Mouse (Mus musculus) embryonic facial prominence, embryonic 11.5 days (tissue): ENCODE data around the gene Otogl. TPM values are rescaled to one million over a fixed set of nuclear protein-coding genes. Genes with fewer than 3 reads are reported as not detected.

ENCODE experiments used
- ATAC-seq: fragments of 200-750 bp; cut with Nextera tagmentation; replicated peaks from 2 replicates; pipeline ENCODE4 v1.8.0; 2017; ENCODE audit warnings: low read depth; ENCODE audit not compliant: insufficient number of reproducible peaks, low FRiP score, low TSS enrichment
- DNase-seq: peaks from one replicate; pipeline ENCODE4 v3.0.0-alpha.2; 2015; ENCODE audit warnings: low spot score
- H3K27ac ChIP-seq: fragments of 300-500 bp; sonication (generic); replicated peaks from 2 replicates; pipeline ENCODE4 v1.5.1; 2014; ENCODE audit warnings: mild to moderate bottlenecking, low read depth, low read length, control low read depth
- H3K27me3 ChIP-seq: fragments of 300-500 bp; sonication (generic); 2 replicates; pipeline ENCODE4 v1.6.1; 2014; ENCODE audit warnings: mild to moderate bottlenecking, low read length, moderate library complexity, mixed read lengths; ENCODE audit not compliant: control insufficient read depth, insufficient read depth
- H3K36me3 ChIP-seq: fragments of 300-500 bp; sonication (generic); replicated peaks from 2 replicates; pipeline ENCODE4 v1.6.1; 2014; ENCODE audit warnings: low read depth, mild to moderate bottlenecking, low read length, moderate library complexity, mixed read lengths; ENCODE audit not compliant: control insufficient read depth, insufficient read depth
- H3K4me1 ChIP-seq: fragments of 300-500 bp; sonication (generic); 2 replicates; pipeline ENCODE4 v1.6.1; 2014; ENCODE audit warnings: low read length, mixed read lengths; ENCODE audit not compliant: control insufficient read depth, insufficient read depth
- H3K4me2 ChIP-seq: fragments of 300-500 bp; sonication (generic); 2 replicates; pipeline ENCODE4 v1.6.1; 2014; ENCODE audit warnings: low read depth, mild to moderate bottlenecking, control low read depth, low read length, moderate library complexity
- H3K4me3 ChIP-seq: fragments of 300-500 bp; sonication (generic); 2 replicates; pipeline ENCODE4 v1.5.1; 2014; ENCODE audit warnings: low read depth, low read length, control low read depth
- H3K9ac ChIP-seq: fragments of 300-500 bp; sonication (generic); replicated peaks from 2 replicates; pipeline ENCODE4 v1.6.1; 2014; ENCODE audit warnings: mild to moderate bottlenecking, control low read depth, low read length
- H3K9me3 ChIP-seq: fragments of 300-500 bp; sonication (generic); replicated peaks from 2 replicates; pipeline ENCODE4 v1.6.1; 2016; ENCODE audit warnings: mild to moderate bottlenecking, low read length, inconsistent platforms, mixed read lengths; ENCODE audit not compliant: control insufficient read depth
- WGBS: fragments of 180-500 bp; shearing (Covaris S2); extraction: QIAGEN DNeasy Blood & Tissue Kit; methylation state at CpG from one replicate; pipeline ENCODE4 v1.1.7; 2014; 5-methylcytosine and 5-hydroxymethylcytosine counted together
- polyA plus RNA-seq: library from polyadenylated mRNA; unstranded; fragments of >200 nt; fragmentation: Nextera tagmentation; extraction: Ambion mirVana; gene quantifications from 2 replicates; pipeline ENCODE4 v1.2.1, GENCODE M21; 2014

Otogl gene
- polyA plus RNA-seq, 1 experiment from 2014 or later, result 0.21 TPM

- WGBS, result 81% methylated on average over 8 of the region's 8 CpGs
- no peak for ATAC-seq
These were observed 10.0 kb downstream of the Otogl start for GRCm38 (mm10) chr10:107901958-107902357.

GRCm38 (mm10) chr10:107901204-107901879 lies 10.6 kb downstream of the Otogl start:
- H3K27me3 ChIP-seq, result no peaks in the 10 kb centered on the region
- no peak overlapping the region for H3K4me3 ChIP-seq
- H3K27ac ChIP-seq, result no peak overlapping the region
- no peaks in the 10 kb centered on the region for H3K4me1 ChIP-seq
- 74% methylated on average over 13 of the region's 13 CpGs for WGBS
- ATAC-seq, result no peak
- H3K9ac ChIP-seq, result no peak overlapping the region
- H3K4me2 ChIP-seq, result no peak overlapping the region
- H3K9me3 ChIP-seq, result no peaks in the 10 kb centered on the region
- no peak for DNase-seq
- no peaks in the 10 kb centered on the region for H3K36me3 ChIP-seq

More at GRCm38 (mm10) chr10:107901958-107902357, 10.0 kb downstream of the Otogl start:
- no peak for DNase-seq
- Histone ChIP-seq H3K27ac (no peak overlapping the region), H3K9ac (no peak overlapping the region), H3K4me2 (no peak overlapping the region), H3K36me3 (no peaks in the 10 kb centered on the region), H3K9me3 (no peaks in the 10 kb centered on the region), H3K4me1 (no peaks in the 10 kb centered on the region), H3K4me3 (no peak overlapping the region), H3K27me3 (no peaks in the 10 kb centered on the region)

- Histone ChIP-seq H3K4me1 (no peaks in the 10 kb centered on the region), H3K27ac (no peak overlapping the region), H3K36me3 (no peaks in the 10 kb centered on the region), H3K4me2 (no peak overlapping the region), H3K9ac (no peak overlapping the region), H3K4me3 (no peak overlapping the region), H3K27me3 (no peaks in the 10 kb centered on the region), H3K9me3 (no peaks in the 10 kb centered on the region)
- DNase-seq (no peak), ATAC-seq (no peak)
- WGBS, result 86% methylated on average over 6 of the region's 6 CpGs
These were observed 12.0 kb downstream of the Otogl start for GRCm38 (mm10) chr10:107899946-107900345.

- no peak overlapping the region for H3K9ac ChIP-seq
- no peak overlapping the region for H3K4me2 ChIP-seq
- H3K9me3 ChIP-seq, result no peaks in the 10 kb centered on the region
- H3K36me3 ChIP-seq, result no peaks in the 10 kb centered on the region
- H3K4me1 ChIP-seq, result no peaks in the 10 kb centered on the region
- ATAC-seq (no peak), DNase-seq (no peak)
- no peaks in the 10 kb centered on the region for H3K27me3 ChIP-seq
- no peak overlapping the region for H3K4me3 ChIP-seq
- 84% methylated on average over 4 of the region's 4 CpGs for WGBS
- H3K27ac ChIP-seq, result no peak overlapping the region
These were observed 15.8 kb downstream of the Otogl start for GRCm38 (mm10) chr10:107896158-107896557.

- Histone ChIP-seq H3K27ac (no peak overlapping the region), H3K9me3 (no peaks in the 10 kb centered on the region), H3K9ac (no peak overlapping the region), H3K4me1 (no peaks in the 10 kb centered on the region), H3K36me3 (no peaks in the 10 kb centered on the region), H3K4me2 (no peak overlapping the region), H3K4me3 (no peak overlapping the region), H3K27me3 (no peaks in the 10 kb centered on the region)
- WGBS, result 46% methylated on average over 8 of the region's 8 CpGs
- ATAC-seq (no peak), DNase-seq (no peak)
These were observed 17.0 kb downstream of the Otogl start for GRCm38 (mm10) chr10:107894663-107895581.

GRCm38 (mm10) chr10:107890400-107890799 lies 21.5 kb downstream of the Otogl start:
- no peaks in the 10 kb centered on the region for H3K4me1 ChIP-seq
- H3K9ac ChIP-seq, result no peak overlapping the region
- H3K27ac ChIP-seq, result no peak overlapping the region
- no peak overlapping the region for H3K4me2 ChIP-seq
- WGBS, result 89% methylated on average over 9 of the region's 9 CpGs
- H3K27me3 ChIP-seq, result no peaks in the 10 kb centered on the region
- ATAC-seq, result no peak
- no peak overlapping the region for H3K4me3 ChIP-seq
- H3K9me3 ChIP-seq, result no peaks in the 10 kb centered on the region
- H3K36me3 ChIP-seq, result no peaks in the 10 kb centered on the region
- no peak for DNase-seq

GRCm38 (mm10) chr10:107872542-107872941 lies 39.4 kb downstream of the Otogl start:
- 89% methylated on average over 5 of the region's 5 CpGs for WGBS
- ATAC-seq (no peak), DNase-seq (no peak)
- Histone ChIP-seq H3K4me1 (no peaks in the 10 kb centered on the region), H3K9me3 (no peaks in the 10 kb centered on the region), H3K36me3 (no peaks in the 10 kb centered on the region), H3K4me2 (no peak overlapping the region), H3K27me3 (no peaks in the 10 kb centered on the region), H3K4me3 (no peak overlapping the region), H3K9ac (no peak overlapping the region), H3K27ac (no peak overlapping the region)

- H3K27ac ChIP-seq, result no peak overlapping the region
- H3K27me3 ChIP-seq, result no peaks in the 10 kb centered on the region
- 84% methylated on average over 4 of the region's 4 CpGs for WGBS
- ATAC-seq (no peak), DNase-seq (no peak)
- H3K9me3 ChIP-seq, result no peaks in the 10 kb centered on the region
- H3K4me1 ChIP-seq, result no peaks in the 10 kb centered on the region
- H3K9ac ChIP-seq, result no peak overlapping the region
- no peak overlapping the region for H3K4me3 ChIP-seq
- H3K36me3 ChIP-seq, result no peaks in the 10 kb centered on the region
- no peak overlapping the region for H3K4me2 ChIP-seq
These were observed 39.8 kb downstream of the Otogl start for GRCm38 (mm10) chr10:107872109-107872508.
